Mouse (Mus musculus) yolk sac, embryonic 10.5 days (tissue): Measurements from ENCODE around the gene Tcp11x2.

Experiments used
- DNase-seq: peaks from one replicate; pipeline ENCODE4 v3.0.0-alpha.2; 2017; ENCODE audit warnings: low spot score

The Tcp11x2 gene

GRCm38 (mm10) chrX:135693633-135694032, at the start of gene Tcp11x2:
Gene Tcp11x2 (minus strand): TSS chrX:135693790.
- no peak for DNase-seq

- no peak for DNase-seq
Measured at GRCm38 (mm10) chrX:135743056-135743355, 49.4 kb upstream of the Tcp11x2 start.

GRCm38 (mm10) chrX:135742304-135743055, 48.9 kb upstream of the Tcp11x2 start, which contains the start of the genes Armcx5 and Gprasp1:
Gene Armcx5 (plus strand): TSS chrX:135742733.
Gene Gprasp1 (plus strand): TSS chrX:135742733.
- DNase-seq: peak; percentile 85

- no peak for DNase-seq
Measured at GRCm38 (mm10) chrX:135738730-135739520, 45.3 kb upstream of the Tcp11x2 start.

- no peak for DNase-seq
Measured at GRCm38 (mm10) chrX:135725161-135725560, 31.6 kb upstream of the Tcp11x2 start, which contains the start of gene Tmsb15a. Gene Tmsb15a (minus strand): TSS chrX:135725261.

GRCm38 (mm10) chrX:135712845-135713244, 19.3 kb upstream of the Tcp11x2 start:
- no peak for DNase-seq

- no peak for DNase-seq
Measured at GRCm38 (mm10) chrX:135704349-135704748, 10.8 kb upstream of the Tcp11x2 start.

- no peak for DNase-seq
Measured at GRCm38 (mm10) chrX:135703111-135703510, 9.5 kb upstream of the Tcp11x2 start.

- no peak for DNase-seq
Measured at GRCm38 (mm10) chrX:135687802-135688201, 5.8 kb downstream of the Tcp11x2 start.

- DNase-seq: no peak
Measured at GRCm38 (mm10) chrX:135681858-135682257, 11.7 kb downstream of the Tcp11x2 start.

GRCm38 (mm10) chrX:135652173-135652772, 41.3 kb downstream of the Tcp11x2 start:
- no peak for DNase-seq

GRCm38 (mm10) chrX:135627605-135628004, 66.0 kb downstream of the Tcp11x2 start, which contains the start of gene Prame:
Gene Prame (minus strand): TSS chrX:135627705.
- no peak for DNase-seq
